In genomic region chr13:36725881-36726280, GRCm38 (mm10) we compare ENCODE assay signal across 11 mouse cellular contexts. TPM values are rescaled to one million over a fixed set of nuclear protein-coding genes. Genes with fewer than 3 reads are reported as not detected.
A peak's percentile ranks its signal among the peaks of the same experiment; 100 is the strongest.
DNase-seq lines count a peak whose midpoint lies in the region; ATAC-seq and TF ChIP-seq lines count a peak whose summit lies in the region.
"Had no signal": no experiment of that assay in that cellular context is flagged by ENCODE, and none has a peak within 500 bp of the region (broad histone marks: within the 10 kb centered on the region; RNA-seq: fewer than 3 reads in every experiment).

No protein-coding gene starts in this region.

- no peak for ATAC-seq in forebrain, postnatal 0 days
- ATAC-seq in limb, embryonic 14.5 days (ENCODE audit: low FRiP score, low read depth): no peak
- ATAC-seq in neural tube, embryonic 15.5 days (ENCODE audit: low FRiP score): no peak

- H3K27ac ChIP-seq in forebrain, postnatal 0 days (ENCODE audit: low read depth, low read length): peak overlapping the region; percentile 92
- H3K27ac ChIP-seq in limb, embryonic 14.5 days (replicated peaks; ENCODE audit: low read depth, low read length): no peak overlapping the region
- peak overlapping the region; percentile 89 for H3K27ac ChIP-seq in neural tube, embryonic 15.5 days (replicated peaks)

- DNase-seq in kidney, adult 9 months: peak; percentile 9
- no peak for DNase-seq in kidney, postnatal 4 days
- DNase-seq in forebrain, postnatal 0 days: peak; percentile 58
- DNase-seq in limb, embryonic 14.5 days (ENCODE audit: low spot score): no peak
- DNase-seq in heart, adult 9 months (ENCODE audit: low spot score in 2 of 2): no peak
- DNase-seq in heart, adult 8-10 months (ENCODE audit: low spot score): no peak
- DNase-seq in urinary bladder, postnatal 10 days (ENCODE audit: low spot score): no peak
- DNase-seq: adrenal gland, adult 8-10 months had no signal

- peak overlapping the region; percentile 39; the same call in 1 of the 2 replicates for H3K4me3 ChIP-seq in forebrain, postnatal 0 days (ENCODE audit: low read depth, low read length)
- H3K4me3 ChIP-seq in limb, embryonic 14.5 days (replicated peaks; ENCODE audit: low read length): 0 out of 2 replicates have a peak overlapping the region, but pooled peaks have one; percentile 45
- peak overlapping the region; percentile 46; the same call in 1 of the 2 replicates for H3K4me3 ChIP-seq in neural tube, embryonic 15.5 days (replicated peaks)

- H3K4me1 ChIP-seq in forebrain, postnatal 0 days (ENCODE audit: insufficient read depth): peaks cover 4% of the 10 kb centered on the region; the same call in 1 of the 2 replicates
- H3K4me1 ChIP-seq in limb, embryonic 14.5 days (ENCODE audit: control insufficient read depth, insufficient read depth, low read length): peaks cover 20% of the 10 kb centered on the region
- H3K4me1 ChIP-seq in neural tube, embryonic 15.5 days: peaks cover 38% of the 10 kb centered on the region

- peak overlapping the region; percentile 56 for H3K9ac ChIP-seq in forebrain, postnatal 0 days
- H3K9ac ChIP-seq in limb, embryonic 14.5 days (ENCODE audit: low read depth, low read length, severe bottlenecking): no peak overlapping the region
- H3K9ac ChIP-seq in neural tube, embryonic 15.5 days (replicated peaks): 0 out of 2 replicates have a peak overlapping the region, but pooled peaks have one; percentile 5

- TF ChIP-seq CTCF in forebrain, postnatal 0 days (IDR thresholded peaks at IDR 0.05; ENCODE audit: low read depth): no peak

- peak overlapping the region; percentile 60; the same call in 1 of the 2 replicates for H3K4me2 ChIP-seq in forebrain, postnatal 0 days (ENCODE audit: low read depth)
- H3K4me2 ChIP-seq in limb, embryonic 14.5 days (replicated peaks; ENCODE audit: low read depth, low read length, severe bottlenecking): peak overlapping the region; percentile 80; the same call in 1 of the 2 replicates
- peak overlapping the region; percentile 71 for H3K4me2 ChIP-seq in neural tube, embryonic 15.5 days

- peaks cover 42% of the 10 kb centered on the region for H3K27me3 ChIP-seq in forebrain, postnatal 0 days (ENCODE audit: insufficient read depth, low read length)
- H3K27me3 ChIP-seq in limb, embryonic 14.5 days (ENCODE audit: control insufficient read depth, insufficient read depth, low read length): peaks cover 75% of the 10 kb centered on the region
- H3K27me3 ChIP-seq in neural tube, embryonic 15.5 days (replicated peaks): peaks cover 57% of the 10 kb centered on the region

- no peaks in the 10 kb centered on the region for H3K36me3 ChIP-seq in forebrain, postnatal 0 days (ENCODE audit: insufficient read depth)
- H3K36me3 ChIP-seq in limb, embryonic 14.5 days (ENCODE audit: control insufficient read depth, insufficient read depth, low read length): no peaks in the 10 kb centered on the region
- no peaks in the 10 kb centered on the region for H3K36me3 ChIP-seq in neural tube, embryonic 15.5 days

- no peaks in the 10 kb centered on the region for H3K9me3 ChIP-seq in forebrain, postnatal 0 days (ENCODE audit: low read length)
- H3K9me3 ChIP-seq in limb, embryonic 14.5 days (ENCODE audit: control insufficient read depth, low read length): no peaks in the 10 kb centered on the region
- H3K9me3 ChIP-seq in neural tube, embryonic 15.5 days (replicated peaks): no peaks in the 10 kb centered on the region

- WGBS in forebrain, postnatal 0 days: 11% methylated on average over 8 of the region's 8 CpGs
- WGBS in limb, embryonic 14.5 days: 8% methylated on average over 8 of the region's 8 CpGs
- 3% methylated on average over 8 of the region's 8 CpGs for WGBS in neural tube, embryonic 15.5 days

- TF ChIP-seq POLR2A in limb, embryonic 14.5 days (IDR thresholded peaks at IDR 0.05; ENCODE audit: borderline replicate concordance, extremely low read depth, insufficient read depth, insufficient read length): no peak

RNA-seq across cellular contexts. Expression of gene Nrn1, which starts 9.1 kb away (rescaled TPM):
- total RNA-seq in forebrain, postnatal 0 days (2014; rRNA removed): 50.5 and 57.7 TPM in 2 replicates
- polyA plus RNA-seq in forebrain, postnatal 0 days (2015; fragmentation: Nextera tagmentation; extraction: Ambion mirVana): 24.9 and 35.1 TPM in 2 replicates
- polyA plus RNA-seq in limb, embryonic 14.5 days (2012; rRNA removed): 13.8 and 14.1 TPM in 2 replicates
- polyA plus RNA-seq in limb, embryonic 14.5 days (2014; fragmentation: Nextera tagmentation; extraction: Ambion mirVana): 14.7 and 16.2 TPM in 2 replicates
- polyA plus RNA-seq in neural tube, embryonic 15.5 days (2015; fragmentation: Nextera tagmentation; extraction: Ambion mirVana): 59.0 and 71.6 TPM in 2 replicates
- total RNA-seq in heart, adult 8-10 months (2022): 1 to 10 TPM; 3.6 to 5.1 (median 4.2) TPM
- total RNA-seq: common myeloid progenitor, adult 5-6 weeks had no signal
- polyA plus RNA-seq: kidney, embryonic 14.5 days had no signal

Comparison
In these comparisons a context has a peak if more than half of its experiments do, and no peak if none do; other contexts are left out.
1. DNase-seq: peak in kidney, adult 9 months (single experiment) and forebrain, postnatal 0 days (single experiment); none in kidney, postnatal 4 days (0 of 2), limb, embryonic 14.5 days (single experiment), heart, adult 9 months (0 of 2), heart, adult 8-10 months (single experiment) and urinary bladder, postnatal 10 days (single experiment).
2. Peak in every context shown above with its lines, with median percentiles within 50 percentile points of each other: H3K4me2 ChIP-seq and H3K4me3 ChIP-seq.